Mouse (Mus musculus) kidney, postnatal 14 days (tissue): Measurements from ENCODE around the gene Spry2.

Experiments used
- DNase-seq: peaks from one replicate; pipeline ENCODE4 v3.0.0; 2022; ENCODE audit warnings: mixed read lengths

Gene Spry2

GRCm38 (mm10) chr14:105896791-105897568, at the start of gene Spry2:
TSS of gene Spry2 (minus strand) at chr14:105896819.
- peak; percentile 97 for DNase-seq

- no peak for DNase-seq
Observed at GRCm38 (mm10) chr14:105941353-105941752, 44.7 kb upstream of the Spry2 start.

- no peak for DNase-seq
Observed at GRCm38 (mm10) chr14:105926726-105927125, 30.1 kb upstream of the Spry2 start.

DNA sequence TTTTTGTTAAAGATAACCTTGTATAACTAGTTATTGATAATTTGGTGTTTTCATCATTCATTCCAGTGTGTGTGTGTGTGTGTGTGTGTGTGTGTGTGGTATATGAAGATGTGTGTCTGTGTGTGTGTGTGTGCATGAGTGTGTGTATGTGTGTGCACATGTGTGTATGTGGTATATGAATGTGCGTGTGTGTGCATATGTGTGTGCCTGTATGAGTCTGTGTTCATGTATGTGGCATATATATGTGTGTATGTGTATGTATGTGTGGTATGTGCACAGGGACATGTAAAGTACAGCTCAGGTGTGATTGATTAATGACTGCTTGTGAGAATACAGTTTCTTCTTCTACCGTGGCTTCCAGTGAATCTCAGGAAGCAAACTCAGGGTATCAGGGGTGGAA, 28.7 kb upstream of the Spry2 start:
- no peak for DNase-seq

- DNase-seq = peak; percentile 38
Observed at GRCm38 (mm10) chr14:105924712-105925111, 28.1 kb upstream of the Spry2 start.

- DNase-seq = no peak
Observed at GRCm38 (mm10) chr14:105922874-105923273, 26.3 kb upstream of the Spry2 start.

- DNase-seq = no peak
Observed at GRCm38 (mm10) chr14:105922427-105922826, 25.8 kb upstream of the Spry2 start.

DNA sequence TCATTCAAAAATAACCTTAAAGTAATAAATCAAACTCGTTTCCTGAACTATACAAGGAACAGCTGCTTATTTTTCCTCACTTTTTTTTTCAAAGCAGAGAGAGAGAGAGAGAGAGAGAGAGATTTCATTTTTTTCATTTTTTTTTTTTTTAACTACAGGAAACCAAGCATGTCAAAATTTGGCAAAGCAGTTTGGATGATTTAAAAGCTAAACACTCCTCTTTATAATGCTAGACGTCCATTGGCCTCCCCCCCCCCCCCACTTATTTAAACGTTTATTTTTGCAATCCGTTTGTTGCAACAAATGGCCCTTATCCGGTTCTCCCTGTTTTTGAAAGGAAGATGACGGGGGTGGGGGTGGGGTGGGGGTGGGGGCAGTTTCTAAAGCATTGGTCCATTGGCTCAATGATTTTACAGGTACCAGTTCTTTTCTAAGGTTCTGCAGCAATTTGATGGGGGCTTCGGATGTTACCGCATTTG, 24.6 kb upstream of the Spry2 start:
- DNase-seq = no peak

- peak; percentile 40 for DNase-seq
Observed at GRCm38 (mm10) chr14:105920395-105921216, 24.0 kb upstream of the Spry2 start.

DNA sequence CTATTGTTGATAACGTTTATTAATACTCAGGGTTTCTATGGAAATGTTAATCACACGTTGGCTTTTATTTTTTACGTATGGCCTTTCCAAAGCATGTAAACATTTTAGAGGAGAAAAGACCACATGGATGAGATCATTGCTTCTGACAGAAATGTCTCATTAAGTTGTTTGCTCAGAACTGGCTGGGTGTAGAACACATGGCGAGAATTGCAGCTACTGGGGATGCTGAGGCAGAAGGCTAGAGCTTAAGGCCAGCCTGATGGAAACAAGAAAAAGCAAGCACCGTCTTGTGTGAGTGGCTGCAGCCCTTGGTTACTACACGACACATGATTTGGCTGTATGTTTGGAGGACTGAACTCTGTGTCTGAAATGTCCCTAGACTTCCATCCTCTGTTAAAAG, 10.6 kb upstream of the Spry2 start:
- no peak for DNase-seq

GRCm38 (mm10) chr14:105905935-105906334, 9.3 kb upstream of the Spry2 start:
- DNase-seq = no peak

DNA sequence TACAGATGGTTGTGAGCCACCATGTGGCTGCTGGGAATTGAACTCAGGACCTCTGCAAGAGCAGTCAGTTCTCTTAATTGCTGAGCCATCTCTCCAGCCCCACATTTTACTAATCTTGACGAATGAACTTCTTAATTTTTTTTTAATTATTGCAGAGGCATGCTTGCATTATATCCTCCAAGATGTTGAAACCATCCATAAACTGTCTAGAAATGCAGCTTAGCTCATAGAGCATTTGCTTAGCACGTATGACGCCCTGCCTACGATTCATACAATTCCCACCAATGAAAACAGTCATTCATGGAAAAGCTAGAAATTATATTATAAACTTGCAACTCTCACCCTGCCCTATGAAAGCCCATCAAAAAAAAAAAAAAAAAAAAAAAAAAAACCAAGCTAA, 8.9 kb upstream of the Spry2 start:
- no peak for DNase-seq

DNA sequence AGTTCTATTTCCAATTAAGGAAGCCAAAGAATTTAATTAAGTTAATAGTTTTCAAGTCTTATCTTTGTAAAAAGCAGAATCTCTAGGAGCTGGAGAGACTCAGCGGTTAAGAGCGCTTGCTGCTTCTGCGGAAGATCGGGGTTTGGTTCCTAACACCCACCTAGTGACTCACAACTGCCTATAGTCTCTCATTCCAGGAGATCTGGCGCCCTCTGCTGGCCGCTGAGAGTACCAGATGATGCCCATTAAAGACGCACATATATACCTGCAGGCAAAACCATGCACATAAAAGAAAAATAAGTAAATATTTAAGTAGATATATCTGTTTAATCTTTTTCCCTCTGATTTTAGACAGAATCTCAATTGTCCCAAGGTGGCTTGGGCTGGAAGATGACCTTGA, 6.2 kb upstream of the Spry2 start:
- DNase-seq = peak; percentile 30

GRCm38 (mm10) chr14:105900841-105901240, 4.2 kb upstream of the Spry2 start:
- peak; percentile 43 for DNase-seq

GRCm38 (mm10) chr14:105899116-105899515, 2.5 kb upstream of the Spry2 start:
- peak; percentile 63 for DNase-seq

GRCm38 (mm10) chr14:105898266-105899111, 1.9 kb upstream of the Spry2 start:
- peak; percentile 94 for DNase-seq

DNA sequence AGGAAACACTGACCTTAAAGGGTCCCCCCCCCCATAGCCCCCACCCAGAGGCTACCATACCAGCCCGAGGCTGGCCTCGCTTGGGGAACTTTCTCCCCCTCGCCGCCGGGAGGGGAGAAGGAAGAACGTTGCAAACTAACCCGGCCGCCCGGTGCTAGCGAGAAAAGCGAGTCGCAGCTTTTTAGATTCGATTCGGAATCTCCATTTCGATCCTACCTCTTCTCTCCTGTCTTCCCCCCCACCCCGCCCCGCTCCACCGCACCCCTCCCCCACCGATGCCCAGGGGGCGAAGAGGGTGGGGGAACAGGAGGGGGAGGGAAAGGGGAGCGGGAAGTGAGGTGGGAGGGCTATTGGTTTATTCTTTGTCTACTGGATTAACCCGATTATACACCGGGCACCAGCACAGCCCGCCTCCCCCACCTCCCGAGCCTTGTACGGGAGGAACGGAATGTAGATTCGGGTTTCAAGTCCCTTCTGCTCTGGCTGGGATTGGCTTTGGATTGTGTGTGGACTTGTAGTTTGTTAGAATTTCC, 1.0 kb upstream of the Spry2 start:
- DNase-seq = peak; percentile 82

GRCm38 (mm10) chr14:105895961-105896651, 513 bp downstream of the Spry2 start:
- peak; percentile 70 for DNase-seq

GRCm38 (mm10) chr14:105894971-105895873, 1.4 kb downstream of the Spry2 start:
- DNase-seq = peak; percentile 71

DNA sequence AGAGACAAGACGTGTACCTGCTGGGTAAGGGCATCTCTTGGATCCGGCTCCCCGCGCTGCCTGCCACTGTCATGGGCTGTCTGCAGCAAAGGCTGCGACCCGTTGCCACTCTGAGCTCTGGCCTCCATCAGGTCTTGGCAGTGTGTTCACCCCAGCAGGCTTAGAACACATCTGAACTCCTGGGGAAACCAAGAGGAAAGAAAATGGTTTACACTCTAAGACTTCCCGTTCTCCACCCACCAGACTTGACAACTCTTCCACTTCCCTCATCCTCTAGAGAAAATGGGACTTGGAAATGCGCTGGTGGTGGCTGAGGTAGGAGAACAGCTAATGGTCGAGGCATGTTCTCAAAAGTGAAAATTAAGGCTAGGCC, 3.0 kb downstream of the Spry2 start:
- DNase-seq = peak; percentile 34
